Mouse (Mus musculus) ES-Bruce4 (cell line): ENCODE measurements around the gene 4930415O20Rik.

Experiments
- CTCF ChIP-seq: IDR thresholded peaks from one replicate; pipeline ENCODE4 v1.8.1; 2011; ENCODE audit warnings: low read depth, low read length
- POLR2A ChIP-seq: IDR thresholded peaks from one replicate; pipeline ENCODE4 v1.8.1; 2011; ENCODE audit warnings: low read length; ENCODE audit not compliant: insufficient read depth

GRCm38 (mm10) chr15:98616362-98617175, 45.8 kb downstream of the 4930415O20Rik start:
- TF ChIP-seq POLR2A = no peak
- no peak for TF ChIP-seq CTCF
